Mouse (Mus musculus) limb, embryonic 14.5 days (tissue): ENCODE results near the gene Nploc4. TPM values are rescaled to one million over a fixed set of nuclear protein-coding genes. Genes with fewer than 3 reads are reported as not detected.

Experiments used
- ATAC-seq: fragments of 200-750 bp; cut with Nextera tagmentation; 2 replicates; pipeline ENCODE4 v1.8.0; 2017; ENCODE audit warnings: low read depth, moderate number of reproducible peaks, moderate TSS enrichment; ENCODE audit not compliant: low FRiP score
- DNase-seq: peaks from one replicate; pipeline ENCODE4 v3.0.0-alpha.2; 2015; ENCODE audit warnings: low spot score
- H3K27ac ChIP-seq: fragments of 300-500 bp; sonication (generic); replicated peaks from 2 replicates; pipeline ENCODE4 v1.5.1; 2014; ENCODE audit warnings: low read depth, mild to moderate bottlenecking, low read length, moderate library complexity, mixed read lengths
- H3K27me3 ChIP-seq: fragments of 300-500 bp; sonication (generic); 2 replicates; pipeline ENCODE4 v1.6.1; 2014; ENCODE audit warnings: low read length, mixed read lengths; ENCODE audit not compliant: control insufficient read depth, insufficient read depth
- H3K36me3 ChIP-seq: fragments of 300-500 bp; sonication (generic); 2 replicates; pipeline ENCODE4 v1.6.1; 2014; ENCODE audit warnings: mild to moderate bottlenecking, low read length, moderate library complexity, mixed read lengths; ENCODE audit not compliant: control insufficient read depth, insufficient read depth
- H3K4me1 ChIP-seq: fragments of 300-500 bp; sonication (generic); 2 replicates; pipeline ENCODE4 v1.6.1; 2014; ENCODE audit warnings: antibody characterized with exemption, low read length, mixed read lengths; ENCODE audit not compliant: control insufficient read depth, insufficient read depth
- H3K4me2 ChIP-seq: fragments of 300-500 bp; sonication (generic); replicated peaks from 2 replicates; pipeline ENCODE4 v1.6.1; 2014; ENCODE audit warnings: low read depth, mild to moderate bottlenecking, low read length, moderate library complexity; ENCODE audit not compliant: severe bottlenecking
- H3K4me3 ChIP-seq: fragments of 300-500 bp; sonication (generic); replicated peaks from 2 replicates; pipeline ENCODE4 v1.5.1; 2014; ENCODE audit warnings: low read length
- H3K9ac ChIP-seq: fragments of 300-500 bp; sonication (generic); 2 replicates; pipeline ENCODE4 v1.6.1; 2014; ENCODE audit warnings: mild to moderate bottlenecking, low read depth, low read length, moderate library complexity; ENCODE audit not compliant: severe bottlenecking
- H3K9me3 ChIP-seq: fragments of 300-500 bp; sonication (generic); 2 replicates; pipeline ENCODE4 v1.6.1; 2016; ENCODE audit warnings: low read length; ENCODE audit not compliant: control insufficient read depth
- POLR2A ChIP-seq: fragments of 200-500 bp; IDR thresholded peaks from 2 replicates; pipeline ENCODE4 v1.8.0; 2012; ENCODE audit warnings: inconsistent platforms, mild to moderate bottlenecking, moderate library complexity, borderline replicate concordance; ENCODE audit not compliant: insufficient read depth, insufficient read length; ENCODE audit errors: extremely low read depth
- WGBS: fragments of 180-500 bp; shearing (Covaris S2); extraction: QIAGEN DNeasy Blood & Tissue Kit; methylation state at CpG from one replicate; pipeline ENCODE4 v1.1.7; 2014; 5-methylcytosine and 5-hydroxymethylcytosine counted together
- polyA plus RNA-seq, 2 experiments: library from polyadenylated mRNA; depleted of rRNA in 1 of 2; stranded (reverse) in 1 of 2; unstranded in 1 of 2; fragments of >200 nt; fragmentation: Nextera tagmentation in 1 of 2; extraction: Ambion mirVana in 1 of 2; gene quantifications; 2 replicates each; pipeline versions ENCODE4 v1.2.1 to v1.2.3; 2012 to 2014

The Nploc4 gene
- polyA plus RNA-seq, 2 experiments, result 38.8 to 51.5 TPM

GRCm38 (mm10) chr11:120399319-120399718 is 38.2 kb downstream of the Nploc4 start:
- no peaks in the 10 kb centered on the region for H3K27me3 ChIP-seq
- WGBS, result 91% methylated on average over 2 of the region's 2 CpGs
- ATAC-seq (no peak), DNase-seq (no peak)
- no peak overlapping the region for H3K4me3 ChIP-seq
- no peak for TF ChIP-seq POLR2A
- no peak overlapping the region for H3K9ac ChIP-seq
- no peak overlapping the region for H3K27ac ChIP-seq
- no peaks in the 10 kb centered on the region for H3K9me3 ChIP-seq
- no peak overlapping the region for H3K4me2 ChIP-seq
- peaks cover 92% of the 10 kb centered on the region for H3K36me3 ChIP-seq
- H3K4me1 ChIP-seq, result no peaks in the 10 kb centered on the region

GRCm38 (mm10) chr11:120397602-120398001 is 39.9 kb downstream of the Nploc4 start:
- TF ChIP-seq POLR2A, result no peak
- 83% methylated on average over 2 of the region's 2 CpGs for WGBS
- Histone ChIP-seq H3K4me1 (peaks cover 1% of the 10 kb centered on the region; the same call in 1 of the 2 replicates), H3K4me3 (no peak overlapping the region), H3K4me2 (no peak overlapping the region), H3K27ac (no peak overlapping the region), H3K9ac (no peak overlapping the region), H3K27me3 (no peaks in the 10 kb centered on the region), H3K36me3 (peaks cover 91% of the 10 kb centered on the region), H3K9me3 (no peaks in the 10 kb centered on the region)
- DNase-seq, result no peak
- 0 out of 2 replicates have a peak, but pooled peaks have one; percentile 41 for ATAC-seq

DNA sequence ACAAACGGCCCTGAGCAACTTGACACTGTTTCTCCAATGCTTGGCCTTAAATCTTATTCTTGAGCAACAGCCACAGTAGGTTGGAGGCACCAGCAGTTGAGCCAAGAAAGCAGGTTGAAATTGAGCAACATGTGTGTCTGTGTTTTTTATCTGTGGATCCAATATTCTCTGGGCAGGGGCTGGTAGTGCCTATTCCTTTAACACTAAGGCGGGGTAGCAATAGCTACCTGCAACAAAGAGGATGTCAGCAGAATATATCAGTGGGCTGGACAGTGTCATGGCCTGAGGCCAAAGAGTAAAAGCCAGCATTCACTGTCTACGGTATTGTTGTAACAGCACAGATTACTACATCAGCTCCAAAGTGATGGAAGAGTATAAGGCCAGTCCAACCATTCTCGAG is 41.8 kb downstream of the Nploc4 start:
- DNase-seq, result no peak
- no peak for ATAC-seq

DNA sequence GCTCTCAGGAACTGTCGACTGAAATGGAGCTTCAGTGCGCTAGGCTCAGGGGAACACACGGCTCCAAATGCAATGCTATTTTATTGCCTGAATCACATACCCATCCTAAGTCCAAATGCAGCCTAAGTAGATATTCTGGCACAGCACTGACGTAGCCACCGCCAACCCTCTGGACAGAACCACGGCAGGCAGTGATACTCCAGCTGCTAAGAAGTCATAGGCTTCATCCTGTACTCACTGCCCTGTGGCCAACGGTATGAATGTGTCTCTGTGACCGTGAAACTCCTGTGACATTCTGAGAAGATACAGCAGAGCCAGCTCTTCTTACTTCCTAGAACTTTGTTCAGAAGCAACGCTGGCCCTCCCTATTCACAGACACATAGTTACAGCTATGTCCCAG is 48.9 kb downstream of the Nploc4 start:
- no peak overlapping the region for H3K4me3 ChIP-seq
- H3K9ac ChIP-seq, result no peak overlapping the region
- no peak for DNase-seq
- no peaks in the 10 kb centered on the region for H3K9me3 ChIP-seq
- H3K4me1 ChIP-seq, result peaks cover 4% of the 10 kb centered on the region; the same call in 1 of the 2 replicates
- H3K27me3 ChIP-seq, result no peaks in the 10 kb centered on the region
- H3K36me3 ChIP-seq, result peaks cover 66% of the 10 kb centered on the region
- no peak for ATAC-seq
- TF ChIP-seq POLR2A, result no peak
- no peak overlapping the region for H3K4me2 ChIP-seq
- 94% methylated on average over 9 of the region's 9 CpGs for WGBS
- no peak overlapping the region for H3K27ac ChIP-seq

More for the DNA sequence above, 41.8 kb downstream of the Nploc4 start:
- H3K36me3 ChIP-seq, result peaks cover 76% of the 10 kb centered on the region
- no peak overlapping the region for H3K4me2 ChIP-seq
- H3K9ac ChIP-seq, result no peak overlapping the region
- H3K4me1 ChIP-seq, result peaks cover 4% of the 10 kb centered on the region; the same call in 1 of the 2 replicates
- H3K4me3 ChIP-seq, result no peak overlapping the region
- H3K27ac ChIP-seq, result no peak overlapping the region
- no peaks in the 10 kb centered on the region for H3K27me3 ChIP-seq
- H3K9me3 ChIP-seq, result no peaks in the 10 kb centered on the region
- no peak for TF ChIP-seq POLR2A
- WGBS, result 85% methylated on average over 4 of the region's 4 CpGs

DNA sequence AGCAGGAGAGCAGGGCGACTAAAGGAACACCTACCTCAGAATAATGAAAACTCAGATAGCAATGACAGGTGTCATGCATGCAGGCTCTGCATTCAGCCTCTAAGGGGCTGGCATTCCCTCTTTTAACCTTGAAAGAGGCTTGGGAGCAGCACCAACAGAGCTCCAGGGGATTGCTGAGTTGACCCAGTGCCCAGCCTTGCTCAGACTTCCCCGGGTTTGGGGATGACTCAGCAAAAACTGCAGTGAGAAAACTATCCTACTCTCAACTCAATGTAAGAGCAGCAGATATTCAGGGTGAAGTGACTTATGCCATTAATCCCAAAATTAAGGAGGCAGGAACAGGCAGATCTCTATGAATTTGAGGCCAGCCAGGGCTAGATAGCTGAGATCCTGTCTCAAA is 50.4 kb downstream of the Nploc4 start:
- TF ChIP-seq POLR2A, result no peak

GRCm38 (mm10) chr11:120386632-120387031 is 50.9 kb downstream of the Nploc4 start:
- no peak overlapping the region for H3K4me2 ChIP-seq
- ATAC-seq (no peak), DNase-seq (no peak)
- H3K36me3 ChIP-seq, result peaks cover 73% of the 10 kb centered on the region
- no peaks in the 10 kb centered on the region for H3K4me1 ChIP-seq
- H3K27ac ChIP-seq, result no peak overlapping the region
- no peaks in the 10 kb centered on the region for H3K27me3 ChIP-seq
- WGBS, result 89% methylated on average over 6 of the region's 6 CpGs
- H3K9ac ChIP-seq, result no peak overlapping the region
- no peak for TF ChIP-seq POLR2A
- H3K4me3 ChIP-seq, result no peak overlapping the region
- H3K9me3 ChIP-seq, result no peaks in the 10 kb centered on the region

More for the DNA sequence above, 50.4 kb downstream of the Nploc4 start:
- Histone ChIP-seq H3K4me2 (no peak overlapping the region), H3K4me3 (no peak overlapping the region), H3K27me3 (no peaks in the 10 kb centered on the region), H3K36me3 (peaks cover 68% of the 10 kb centered on the region), H3K9me3 (no peaks in the 10 kb centered on the region), H3K9ac (no peak overlapping the region), H3K4me1 (no peaks in the 10 kb centered on the region), H3K27ac (no peak overlapping the region)
- ATAC-seq (no peak), DNase-seq (no peak)
- 69% methylated on average over 2 of the region's 2 CpGs for WGBS
